Mouse (Mus musculus) limb, embryonic 11.5 days (tissue): Measurements from ENCODE around the gene Ankrd44. TPM values are rescaled to one million over a fixed set of nuclear protein-coding genes. Genes with fewer than 3 reads are reported as not detected.

ENCODE experiments used
- ATAC-seq: fragments of 200-750 bp; cut with Nextera tagmentation; 2 replicates; pipeline ENCODE4 v1.8.0; 2017; ENCODE audit warnings: low read depth; ENCODE audit not compliant: insufficient number of reproducible peaks, low FRiP score, low TSS enrichment
- DNase-seq: peaks from one replicate; pipeline ENCODE4 v3.0.0-alpha.2; 2015; ENCODE audit warnings: low spot score
- H3K27ac ChIP-seq: fragments of 300-500 bp; sonication (generic); replicated peaks from 2 replicates; pipeline ENCODE4 v1.5.1; 2014; ENCODE audit warnings: low read depth, mild to moderate bottlenecking, low read length
- H3K27me3 ChIP-seq: fragments of 300-500 bp; sonication (generic); 2 replicates; pipeline ENCODE4 v1.6.1; 2014; ENCODE audit warnings: mild to moderate bottlenecking, low read length, mixed read lengths; ENCODE audit not compliant: control insufficient read depth, insufficient read depth
- H3K36me3 ChIP-seq: fragments of 300-500 bp; sonication (generic); 2 replicates; pipeline ENCODE4 v1.6.1; 2014; ENCODE audit warnings: mild to moderate bottlenecking, low read length, moderate library complexity, mixed read lengths; ENCODE audit not compliant: control insufficient read depth, insufficient read depth
- H3K4me1 ChIP-seq: fragments of 300-500 bp; sonication (generic); 2 replicates; pipeline ENCODE4 v1.6.1; 2014; ENCODE audit warnings: low read length, mixed read lengths; ENCODE audit not compliant: control insufficient read depth, insufficient read depth
- H3K4me2 ChIP-seq: fragments of 300-500 bp; sonication (generic); 2 replicates; pipeline ENCODE4 v1.6.1; 2014; ENCODE audit warnings: low read depth, mild to moderate bottlenecking, moderate library complexity; ENCODE audit not compliant: severe bottlenecking
- H3K4me3 ChIP-seq: fragments of 300-500 bp; sonication (generic); 2 replicates; pipeline ENCODE4 v1.5.1; 2014; ENCODE audit warnings: low read depth, low read length
- H3K9ac ChIP-seq: fragments of 300-500 bp; sonication (generic); 2 replicates; pipeline ENCODE4 v1.6.1; 2014; ENCODE audit warnings: mild to moderate bottlenecking, low read length
- H3K9me3 ChIP-seq: fragments of 300-500 bp; sonication (generic); 2 replicates; pipeline ENCODE4 v1.6.1; 2016; ENCODE audit warnings: low read length; ENCODE audit not compliant: control insufficient read depth
- WGBS: fragments of 180-500 bp; shearing (Covaris S2); extraction: QIAGEN DNeasy Blood & Tissue Kit; methylation state at CpG from one replicate; pipeline ENCODE4 v1.1.7; 2014; 5-methylcytosine and 5-hydroxymethylcytosine counted together
- polyA plus RNA-seq: library from polyadenylated mRNA; unstranded; fragments of >200 nt; fragmentation: Nextera tagmentation; extraction: Ambion mirVana; gene quantifications from 2 replicates; pipeline ENCODE4 v1.2.1, GENCODE M21; 2014

Ankrd44 gene
- polyA plus RNA-seq, 1 experiment from 2014 or later, result 23.5 TPM

- no peak overlapping the region for H3K27ac ChIP-seq
- H3K9me3 ChIP-seq, result no peaks in the 10 kb centered on the region
- no peaks in the 10 kb centered on the region for H3K27me3 ChIP-seq
- no peaks in the 10 kb centered on the region for H3K4me1 ChIP-seq
- no peak overlapping the region for H3K9ac ChIP-seq
- DNase-seq, result no peak
- ATAC-seq, result no peak
- 86% methylated on average over 6 of the region's 6 CpGs for WGBS
- no peak overlapping the region for H3K4me3 ChIP-seq
- no peak overlapping the region for H3K4me2 ChIP-seq
- H3K36me3 ChIP-seq, result no peaks in the 10 kb centered on the region
Observed at GRCm38 (mm10) chr1:54874094-54874493, 52.1 kb downstream of the Ankrd44 start.

- Histone ChIP-seq H3K4me1 (0 out of 2 replicates have a peak, but pooled peaks cover 1% of the 10 kb centered on the region), H3K4me2 (no peak overlapping the region), H3K4me3 (no peak overlapping the region), H3K27ac (no peak overlapping the region), H3K27me3 (no peaks in the 10 kb centered on the region), H3K9me3 (no peaks in the 10 kb centered on the region), H3K9ac (no peak overlapping the region), H3K36me3 (no peaks in the 10 kb centered on the region)
- no peak for DNase-seq
- no peak for ATAC-seq
- WGBS, result 81% methylated on average over 9 of the region's 9 CpGs
Observed at GRCm38 (mm10) chr1:54872857-54873616, 53.1 kb downstream of the Ankrd44 start.

- WGBS, result 89% methylated on average over 1 of the region's 1 CpGs
- no peak for DNase-seq
- no peak overlapping the region for H3K27ac ChIP-seq
- H3K9me3 ChIP-seq, result no peaks in the 10 kb centered on the region
- no peak for ATAC-seq
- no peak overlapping the region for H3K9ac ChIP-seq
- H3K27me3 ChIP-seq, result no peaks in the 10 kb centered on the region
- no peaks in the 10 kb centered on the region for H3K36me3 ChIP-seq
- H3K4me1 ChIP-seq, result 0 out of 2 replicates have a peak, but pooled peaks cover 2% of the 10 kb centered on the region
- H3K4me3 ChIP-seq, result no peak overlapping the region
- H3K4me2 ChIP-seq, result no peak overlapping the region
Observed at GRCm38 (mm10) chr1:54871321-54871720, 54.9 kb downstream of the Ankrd44 start.

- no peak for ATAC-seq
- 88% methylated on average over 2 of the region's 2 CpGs for WGBS
- 0 out of 2 replicates have a peak, but pooled peaks cover 2% of the 10 kb centered on the region for H3K4me1 ChIP-seq
Observed at GRCm38 (mm10) chr1:54870634-54871033, 55.6 kb downstream of the Ankrd44 start.

GRCm38 (mm10) chr1:54867226-54867625, 59.0 kb downstream of the Ankrd44 start:
- Histone ChIP-seq H3K27me3 (no peaks in the 10 kb centered on the region), H3K4me2 (no peak overlapping the region), H3K27ac (no peak overlapping the region), H3K36me3 (no peaks in the 10 kb centered on the region), H3K9ac (no peak overlapping the region), H3K4me3 (no peak overlapping the region), H3K4me1 (0 out of 2 replicates have a peak, but pooled peaks cover 2% of the 10 kb centered on the region), H3K9me3 (no peaks in the 10 kb centered on the region)
- WGBS, result 73% methylated on average over 4 of the region's 4 CpGs
- DNase-seq (no peak), ATAC-seq (no peak)

More at GRCm38 (mm10) chr1:54870634-54871033, 55.6 kb downstream of the Ankrd44 start:
- Histone ChIP-seq H3K36me3 (no peaks in the 10 kb centered on the region), H3K27me3 (no peaks in the 10 kb centered on the region), H3K4me2 (no peak overlapping the region), H3K9ac (no peak overlapping the region), H3K4me3 (no peak overlapping the region), H3K9me3 (no peaks in the 10 kb centered on the region), H3K27ac (no peak overlapping the region)
- no peak for DNase-seq

- Histone ChIP-seq H3K9me3 (no peaks in the 10 kb centered on the region), H3K27ac (no peak overlapping the region), H3K4me2 (no peak overlapping the region), H3K4me3 (no peak overlapping the region), H3K4me1 (0 out of 2 replicates have a peak, but pooled peaks cover 2% of the 10 kb centered on the region), H3K27me3 (no peaks in the 10 kb centered on the region), H3K36me3 (no peaks in the 10 kb centered on the region), H3K9ac (no peak overlapping the region)
- ATAC-seq, result no peak
- WGBS, result 64% methylated on average over 3 of the region's 3 CpGs
- no peak for DNase-seq
Observed at GRCm38 (mm10) chr1:54866131-54866530, 60.1 kb downstream of the Ankrd44 start.

- H3K9me3 ChIP-seq, result no peaks in the 10 kb centered on the region
- H3K36me3 ChIP-seq, result no peaks in the 10 kb centered on the region
- ATAC-seq, result no peak
- H3K27me3 ChIP-seq, result no peaks in the 10 kb centered on the region
- 0 out of 2 replicates have a peak, but pooled peaks cover 2% of the 10 kb centered on the region for H3K4me1 ChIP-seq
- H3K9ac ChIP-seq, result no peak overlapping the region
- no peak overlapping the region for H3K27ac ChIP-seq
- DNase-seq, result no peak
- WGBS, result 90% methylated on average over 7 of the region's 7 CpGs
- H3K4me3 ChIP-seq, result no peak overlapping the region
- no peak overlapping the region for H3K4me2 ChIP-seq
Observed at GRCm38 (mm10) chr1:54864928-54865652, 61.1 kb downstream of the Ankrd44 start.

GRCm38 (mm10) chr1:54860361-54860760, 65.8 kb downstream of the Ankrd44 start:
- Histone ChIP-seq H3K36me3 (no peaks in the 10 kb centered on the region), H3K4me3 (no peak overlapping the region), H3K4me1 (no peaks in the 10 kb centered on the region; the same call in 1 of the 2 replicates), H3K27ac (no peak overlapping the region), H3K4me2 (no peak overlapping the region), H3K27me3 (no peaks in the 10 kb centered on the region), H3K9me3 (no peaks in the 10 kb centered on the region), H3K9ac (no peak overlapping the region)
- ATAC-seq, result no peak
- DNase-seq, result no peak
- WGBS, result 87% methylated on average over 5 of the region's 5 CpGs
